Mouse (Mus musculus) left cerebral cortex, adult 8-10 months (tissue): ENCODE results near the gene Rybp. TPM values are rescaled to one million over a fixed set of nuclear protein-coding genes. Genes with fewer than 3 reads are reported as not detected.

Experiments used
- DNase-seq, 2 experiments: peaks; one replicate each; pipeline ENCODE4 v3.0.0; 2022; ENCODE audit warnings: low spot score in 2 of 2
- total RNA-seq, 4 experiments: library from RNA; stranded (reverse); gene quantifications; 2 replicates each; pipeline ENCODE4 v1.2.4; 2022

Rybp gene
- 10 to 100 TPM; 39.7 to 44.5 (median 43.0) TPM for total RNA-seq

- DNase-seq = peak; percentile 77 to 92
Measured at GRCm38 (mm10) chr6:100287334-100288015, at the start of gene Rybp. Gene Rybp, minus strand, starts transcription at chr6:100287485.

GRCm38 (mm10) chr6:100336591-100337148 is 49.4 kb upstream of the Rybp start:
- DNase-seq = no peak

- no peak for DNase-seq
Measured at GRCm38 (mm10) chr6:100335506-100336144, 48.3 kb upstream of the Rybp start.

- DNase-seq = no peak
Measured at GRCm38 (mm10) chr6:100333745-100334144, 46.5 kb upstream of the Rybp start.

- no peak for DNase-seq
Measured at GRCm38 (mm10) chr6:100332479-100332878, 45.2 kb upstream of the Rybp start.

- no peak for DNase-seq
Measured at GRCm38 (mm10) chr6:100331582-100331981, 44.3 kb upstream of the Rybp start.

- no peak for DNase-seq
Measured at GRCm38 (mm10) chr6:100331055-100331454, 43.8 kb upstream of the Rybp start.

- DNase-seq = no peak
Measured at GRCm38 (mm10) chr6:100329542-100329941, 42.3 kb upstream of the Rybp start.

GRCm38 (mm10) chr6:100327050-100327449 is 39.8 kb upstream of the Rybp start:
- DNase-seq = peak; percentile 8 to 60

- DNase-seq = no peak
Measured at GRCm38 (mm10) chr6:100323756-100324430, 36.6 kb upstream of the Rybp start.

- DNase-seq = no peak
Measured at GRCm38 (mm10) chr6:100322561-100322960, 35.3 kb upstream of the Rybp start.

GRCm38 (mm10) chr6:100322145-100322544 is 34.9 kb upstream of the Rybp start:
- DNase-seq = no peak

GRCm38 (mm10) chr6:100314201-100314600 is 26.9 kb upstream of the Rybp start:
- DNase-seq = no peak

GRCm38 (mm10) chr6:100311167-100311566 is 23.9 kb upstream of the Rybp start:
- DNase-seq = no peak

GRCm38 (mm10) chr6:100304831-100305230 is 17.5 kb upstream of the Rybp start:
- no peak for DNase-seq

- no peak for DNase-seq
Measured at GRCm38 (mm10) chr6:100301410-100302108, 14.3 kb upstream of the Rybp start.

- no peak for DNase-seq
Measured at GRCm38 (mm10) chr6:100300831-100301230, 13.5 kb upstream of the Rybp start.

GRCm38 (mm10) chr6:100298945-100299344 is 11.7 kb upstream of the Rybp start:
- no peak for DNase-seq

GRCm38 (mm10) chr6:100297536-100297935 is 10.3 kb upstream of the Rybp start:
- no peak for DNase-seq

GRCm38 (mm10) chr6:100292411-100292810 is 5.1 kb upstream of the Rybp start:
- DNase-seq = peak in 1 of 2 experiments; percentile 68

- DNase-seq = no peak
Measured at GRCm38 (mm10) chr6:100289058-100289457, 1.8 kb upstream of the Rybp start.

GRCm38 (mm10) chr6:100288730-100289035 is 1.4 kb upstream of the Rybp start:
- no peak for DNase-seq
